Mouse (Mus musculus) myocyte (in vitro differentiated cells): ENCODE data around the gene Mitf.

ENCODE experiments used
- CEBPB ChIP-seq: IDR thresholded peaks from 2 replicates; pipeline ENCODE4 v1.6.1; 2011; ENCODE audit warnings: mild to moderate bottlenecking, moderate library complexity; ENCODE audit not compliant: poor library complexity, insufficient read depth, severe bottlenecking
- POLR2A ChIP-seq: IDR thresholded peaks from one replicate; pipeline ENCODE4 v1.6.1; 2011; ENCODE audit warnings: low read depth, mild to moderate bottlenecking, control low read depth, moderate library complexity; ENCODE audit not compliant: insufficient read length

DNA sequence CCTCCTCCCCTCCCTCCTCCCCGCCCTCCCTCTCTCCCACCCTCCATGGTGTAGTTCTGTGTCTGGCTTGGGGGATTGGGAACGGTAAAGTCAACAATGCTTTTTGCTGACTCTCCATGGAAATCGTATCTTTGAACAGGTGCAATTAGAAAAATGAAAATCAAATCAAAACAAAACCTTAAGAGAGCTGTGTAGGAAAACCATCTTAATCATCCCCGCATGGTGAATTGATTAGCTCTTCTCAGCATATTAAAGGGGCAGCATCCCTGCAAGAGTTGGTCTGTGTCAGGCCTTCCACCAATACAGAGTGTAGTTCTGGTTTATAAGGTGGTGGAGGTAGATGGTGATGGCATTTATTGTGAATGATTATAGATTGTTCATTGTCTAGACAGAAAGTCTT, 20.0 kb upstream of the Mitf start:
- TF ChIP-seq CEBPB: no peak
- no peak for TF ChIP-seq POLR2A
